Mouse (Mus musculus) gastrocnemius, postnatal 4 days (tissue): ENCODE results near the gene Ssh2. TPM values are rescaled to one million over a fixed set of nuclear protein-coding genes. Genes with fewer than 3 reads are reported as not detected.

Source experiments
- DNase-seq, 2 experiments: peaks; one replicate each; pipeline ENCODE4 v3.0.0; 2021 to 2022; ENCODE audit warnings: low spot score in 2 of 2, mixed read lengths in 2 of 2
- long read RNA-seq, 2 experiments: library from polyadenylated mRNA; stranded (forward); transcript quantifications; one replicate each; pipeline ENCODE4 v2.0.0; 2021
- total RNA-seq, 2 experiments: library from RNA; stranded (reverse); gene quantifications; 2 replicates each; pipeline ENCODE4 v1.2.3; 2021

Gene Ssh2
- total RNA-seq = 10 to 100 TPM; 29.1 to 35.9 TPM
- long read RNA-seq, experiment 1, partial matches to known transcripts = 0 of 8 reads
- long read RNA-seq, experiment 1, other reads (novel, unspliced or antisense) = 7 of 8 reads
- long read RNA-seq, experiment 2, partial matches to known transcripts = 2 of 4 reads
- long read RNA-seq, experiment 2, other reads (novel, unspliced or antisense) = 2 of 4 reads

DNA sequence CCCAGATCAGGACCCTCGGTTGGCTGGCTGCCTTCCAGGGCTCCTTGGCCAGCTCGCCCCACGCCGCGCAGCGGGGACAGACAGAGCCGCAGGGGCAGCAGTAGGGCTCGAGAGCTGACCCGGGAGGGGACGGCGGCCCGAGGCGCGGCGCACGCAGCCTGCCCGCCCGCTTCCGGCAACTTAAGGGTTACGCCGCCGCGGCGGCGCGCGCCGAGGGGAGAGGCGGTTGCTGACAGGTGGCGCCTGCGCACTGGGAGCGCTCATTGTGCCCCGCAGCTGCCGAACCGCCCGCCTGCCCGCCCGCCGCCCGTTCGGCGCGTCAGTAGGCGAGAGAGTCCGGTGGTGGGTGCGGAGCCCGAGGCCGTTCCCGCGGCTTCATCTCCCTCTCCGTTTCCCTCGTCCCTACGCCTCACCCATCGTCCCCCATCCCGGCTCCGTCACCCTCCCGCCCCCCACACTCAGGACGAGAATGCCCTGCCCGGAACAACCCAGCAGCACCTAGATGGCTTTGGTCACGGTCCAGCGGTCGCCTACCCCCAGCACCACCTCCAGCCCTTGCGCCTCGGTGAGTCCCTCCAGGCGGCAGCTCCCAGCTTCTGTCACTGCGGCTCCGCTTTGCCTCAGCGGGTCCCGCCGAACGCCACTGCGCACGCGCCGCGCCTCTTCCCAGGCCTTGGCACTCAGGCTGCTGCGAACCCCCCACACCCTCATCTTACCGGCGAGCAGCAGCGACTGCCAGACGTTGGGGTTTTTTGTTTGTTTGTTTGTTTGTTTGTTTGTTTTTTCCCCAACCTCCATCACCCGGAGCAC, at the start of gene Ssh2:
Gene Ssh2 (plus strand): TSS at position 337 of the 810 bp plus-strand sequence.
- peak; percentile 66 to 84 for DNase-seq

DNA sequence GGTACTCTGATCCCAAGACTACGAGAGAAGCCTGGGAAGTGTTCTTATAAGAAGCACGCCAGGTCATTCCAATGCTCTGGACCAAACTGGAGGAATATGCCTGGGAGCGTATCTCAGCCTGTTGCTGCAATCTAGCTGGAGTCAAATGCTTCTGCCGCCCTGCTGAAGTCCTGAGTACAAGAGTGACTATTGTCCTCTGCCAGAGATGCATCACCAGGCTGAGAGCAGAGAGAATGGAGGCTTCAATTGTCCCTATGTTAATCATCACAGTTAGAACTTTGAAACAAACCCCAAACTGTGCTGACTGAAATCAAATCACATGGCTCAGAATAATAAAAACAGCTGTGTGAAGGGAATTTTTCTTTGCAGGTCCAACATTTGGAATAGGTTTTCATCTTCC, 42.4 kb upstream of the Ssh2 start:
- no peak for DNase-seq

DNA sequence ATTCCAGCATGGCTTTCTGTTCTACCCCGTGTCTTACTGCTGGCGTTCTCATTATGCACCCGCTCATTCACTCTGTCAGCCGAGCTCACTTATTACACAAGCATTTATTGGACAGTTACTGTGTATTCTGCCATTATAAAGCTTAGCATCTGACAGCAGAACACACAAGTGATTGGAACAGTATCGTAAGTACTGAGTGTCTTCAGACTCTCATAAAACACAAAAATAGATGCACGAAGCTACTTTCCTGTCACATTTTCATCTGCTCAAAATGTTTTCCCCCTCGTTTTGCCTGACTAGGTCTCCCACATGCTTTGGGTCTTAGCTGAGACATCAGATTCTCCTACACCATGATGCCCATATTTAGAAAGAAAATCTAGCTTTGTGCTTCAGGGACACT, 41.6 kb upstream of the Ssh2 start:
- DNase-seq = no peak

DNA sequence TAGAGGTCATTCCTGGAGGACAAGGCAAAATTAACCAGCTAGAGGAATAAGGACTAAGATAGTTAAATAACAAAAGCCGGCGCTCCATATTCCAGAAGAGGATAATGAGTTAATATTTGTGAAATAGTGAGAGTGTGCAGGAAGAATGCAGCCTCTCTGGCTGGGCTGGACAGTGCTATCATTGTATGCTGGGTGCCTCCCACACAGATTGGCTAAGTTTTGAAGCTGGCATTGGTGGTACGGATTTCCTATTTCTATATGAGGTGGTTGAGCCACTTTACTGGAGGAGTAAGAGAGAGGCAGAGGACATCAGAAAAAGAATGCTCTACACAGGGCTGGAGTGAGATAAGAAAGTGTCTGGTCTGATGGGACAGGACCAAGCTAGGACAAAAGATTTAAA, 36.3 kb upstream of the Ssh2 start:
- DNase-seq = no peak

DNA sequence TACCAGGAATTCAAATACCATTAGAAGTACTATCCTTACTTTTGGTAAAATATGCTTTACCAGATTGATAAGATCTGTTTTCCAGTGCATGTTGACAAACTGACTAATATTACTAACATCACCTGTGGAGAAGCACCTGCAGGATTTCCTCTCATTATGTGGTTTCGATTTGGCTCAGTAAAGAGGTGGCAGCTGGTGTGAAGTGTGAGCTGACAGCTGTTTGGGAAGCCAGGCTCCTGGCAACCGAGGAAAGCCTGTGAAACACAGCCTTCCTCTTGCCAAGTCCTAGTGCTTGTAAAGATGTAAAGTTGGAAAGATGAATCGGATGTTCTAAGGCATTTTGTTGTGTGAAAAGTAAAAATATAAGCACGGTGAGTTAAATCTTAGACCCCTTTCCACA, 35.2 kb upstream of the Ssh2 start:
- DNase-seq = no peak

DNA sequence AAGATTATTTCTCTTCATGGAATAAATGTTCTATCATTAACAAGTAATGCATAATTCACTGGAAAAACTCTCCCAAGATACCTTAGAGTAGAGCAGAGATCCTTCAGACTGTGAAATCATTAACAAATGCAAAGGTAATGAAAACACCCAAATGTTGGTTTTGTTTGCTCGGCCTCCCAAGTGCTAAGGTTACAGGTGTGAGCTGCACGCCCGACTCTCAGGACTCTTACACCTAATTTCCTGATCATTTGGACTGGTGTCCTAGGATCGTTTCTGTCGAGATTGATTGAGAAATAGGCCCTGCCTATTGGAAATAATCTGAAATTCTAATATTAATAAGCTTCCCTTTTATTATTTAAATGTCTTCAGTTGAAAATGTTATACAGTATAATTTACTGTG, 34.6 kb upstream of the Ssh2 start:
- DNase-seq = no peak

DNA sequence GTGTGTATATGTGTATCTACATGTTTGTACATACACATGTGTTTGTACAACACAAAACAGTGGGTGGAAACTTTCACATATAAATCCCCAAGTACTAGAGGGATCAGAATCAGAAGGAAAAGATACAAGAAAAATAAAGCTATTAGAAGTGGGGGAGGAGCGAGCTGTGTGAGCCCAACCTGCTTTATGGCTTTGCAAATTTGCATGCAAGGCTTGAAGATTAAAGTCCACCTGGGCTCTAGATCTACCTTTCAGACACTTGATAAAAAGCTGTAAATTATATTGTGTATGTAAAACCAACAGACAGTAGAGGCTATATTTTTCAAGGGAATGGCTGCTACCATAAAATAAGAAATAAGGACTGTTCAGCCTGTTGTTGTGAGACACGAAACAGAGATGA, 34.0 kb upstream of the Ssh2 start:
- no peak for DNase-seq

DNA sequence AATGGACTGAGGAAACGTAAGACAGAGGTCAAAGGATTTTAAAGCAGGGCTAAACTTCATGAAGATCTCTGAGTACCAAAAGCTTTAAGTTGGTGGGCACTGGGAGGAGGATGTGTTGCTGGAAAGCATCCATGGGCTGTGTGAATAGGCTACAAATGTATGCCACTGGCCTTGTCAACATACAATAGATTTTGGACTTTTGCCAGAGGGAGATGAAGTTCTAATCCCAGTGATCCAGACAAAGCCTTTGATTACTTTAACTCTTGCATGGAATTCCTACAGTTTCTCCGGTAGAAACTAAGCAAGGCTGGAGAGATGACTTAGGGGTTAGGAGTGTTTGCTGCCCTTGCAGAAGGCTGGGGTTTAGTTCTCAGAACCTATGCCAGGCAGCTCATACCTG, 33.5 kb upstream of the Ssh2 start:
- DNase-seq = no peak

DNA sequence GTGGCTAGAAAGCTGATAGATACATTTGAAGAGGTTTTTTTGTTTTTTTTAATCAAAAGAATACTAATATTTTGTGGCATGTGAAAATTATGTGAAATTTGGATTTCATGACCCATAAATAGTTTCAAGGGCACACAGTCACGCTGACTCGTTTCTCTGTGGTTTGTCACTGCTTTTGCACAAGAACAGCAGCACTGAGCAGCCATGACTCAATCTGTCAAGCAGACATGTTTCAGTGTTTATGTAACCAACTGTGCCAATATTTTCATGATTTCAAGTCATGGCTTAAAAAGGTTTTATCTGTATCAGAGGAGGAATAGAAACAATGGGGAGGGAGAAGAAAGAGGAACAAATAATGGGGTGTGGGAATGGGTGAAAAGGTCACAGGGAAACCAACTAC, 31.2 kb upstream of the Ssh2 start:
- no peak for DNase-seq

DNA sequence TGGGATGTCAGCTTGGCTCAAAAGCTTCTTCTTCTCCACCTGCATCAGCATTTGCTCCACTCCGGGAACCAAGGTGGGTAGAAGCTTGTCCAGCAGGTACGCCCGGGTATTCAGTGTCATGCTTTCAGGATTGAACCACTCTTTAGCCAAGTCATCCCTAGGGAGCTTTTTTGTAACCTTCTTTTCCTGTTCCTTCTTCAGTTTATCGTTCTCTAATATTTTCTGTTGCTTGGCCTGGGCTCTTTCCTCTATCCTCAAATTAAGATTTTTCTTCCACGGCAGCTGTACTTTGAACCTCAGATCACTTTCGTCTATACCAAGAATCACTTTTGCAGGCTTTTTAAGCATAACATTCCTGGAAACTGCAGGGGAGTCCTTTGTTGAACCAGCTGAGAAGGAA, 27.2 kb upstream of the Ssh2 start, which contains the start of gene Efcab5:
Gene Efcab5 (minus strand): TSS at position 101 of the 400 bp plus-strand sequence.
- no peak for DNase-seq

DNA sequence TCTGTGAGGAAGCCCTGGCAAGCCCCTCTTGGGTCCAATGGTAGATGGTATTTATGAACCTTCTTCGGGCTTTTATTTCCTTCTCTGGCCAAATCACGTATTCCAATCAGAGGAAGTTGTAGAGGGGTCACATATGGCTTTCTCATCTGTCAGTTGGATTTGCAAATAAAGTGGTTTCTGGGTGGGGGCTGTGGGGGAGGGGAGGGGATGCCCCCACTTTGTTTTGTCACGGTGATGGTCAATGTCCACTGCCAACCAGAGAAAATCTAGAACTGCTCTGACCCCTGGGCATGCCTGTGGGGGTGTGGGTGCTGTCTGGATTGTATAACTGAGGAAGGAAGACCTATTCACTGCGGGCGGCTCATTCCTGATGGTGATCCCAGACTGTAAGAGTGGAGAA, 22.7 kb upstream of the Ssh2 start:
- DNase-seq = no peak

DNA sequence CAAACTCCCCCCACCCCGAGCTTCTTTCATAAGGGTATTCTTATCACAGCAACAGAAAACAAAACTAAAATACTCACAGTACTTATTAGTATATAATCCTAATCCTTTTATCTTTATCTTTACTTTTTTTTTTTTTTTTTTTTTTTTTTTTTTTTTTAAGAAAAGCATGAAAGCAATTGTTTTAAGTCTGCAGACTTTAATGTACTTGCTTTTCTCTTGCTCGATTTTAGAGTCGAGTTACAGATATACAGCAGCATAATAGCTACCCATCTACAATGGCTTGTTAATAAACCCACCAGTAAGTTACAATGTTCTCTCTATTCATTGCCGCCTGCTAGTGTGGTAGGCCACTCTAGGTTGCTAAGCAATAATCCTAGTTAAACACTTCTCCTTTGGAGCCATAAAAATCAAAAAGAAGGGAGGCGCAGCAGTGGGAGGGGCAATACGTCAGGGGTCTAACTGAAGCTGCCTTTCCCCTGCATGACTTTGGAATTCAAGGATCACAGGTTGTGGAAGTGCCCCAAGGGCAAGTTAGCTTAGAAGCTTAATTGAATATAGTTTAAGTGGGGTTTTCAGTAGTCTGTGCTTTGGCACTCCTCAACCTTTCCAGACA, 22.0 kb upstream of the Ssh2 start:
- DNase-seq = no peak

DNA sequence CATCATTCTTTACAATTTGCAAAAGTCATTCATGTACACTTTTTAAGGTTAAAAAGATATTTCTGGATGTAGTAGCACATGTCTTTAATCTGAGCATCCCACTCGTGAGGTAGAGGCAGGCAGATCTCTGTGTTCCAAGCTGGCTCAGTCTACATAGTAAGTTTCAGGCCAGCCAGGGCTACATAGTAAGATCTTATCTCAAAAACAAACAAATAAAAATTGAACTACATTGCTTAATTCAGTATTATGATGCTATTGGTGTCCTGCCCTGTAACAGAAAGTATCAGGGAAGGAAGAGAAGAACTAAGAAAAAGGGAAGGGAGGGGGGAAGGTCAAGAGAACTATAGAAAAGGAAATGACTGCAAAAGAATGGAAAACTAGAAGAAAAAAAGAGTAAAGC, 21.3 kb upstream of the Ssh2 start:
- DNase-seq = no peak

DNA sequence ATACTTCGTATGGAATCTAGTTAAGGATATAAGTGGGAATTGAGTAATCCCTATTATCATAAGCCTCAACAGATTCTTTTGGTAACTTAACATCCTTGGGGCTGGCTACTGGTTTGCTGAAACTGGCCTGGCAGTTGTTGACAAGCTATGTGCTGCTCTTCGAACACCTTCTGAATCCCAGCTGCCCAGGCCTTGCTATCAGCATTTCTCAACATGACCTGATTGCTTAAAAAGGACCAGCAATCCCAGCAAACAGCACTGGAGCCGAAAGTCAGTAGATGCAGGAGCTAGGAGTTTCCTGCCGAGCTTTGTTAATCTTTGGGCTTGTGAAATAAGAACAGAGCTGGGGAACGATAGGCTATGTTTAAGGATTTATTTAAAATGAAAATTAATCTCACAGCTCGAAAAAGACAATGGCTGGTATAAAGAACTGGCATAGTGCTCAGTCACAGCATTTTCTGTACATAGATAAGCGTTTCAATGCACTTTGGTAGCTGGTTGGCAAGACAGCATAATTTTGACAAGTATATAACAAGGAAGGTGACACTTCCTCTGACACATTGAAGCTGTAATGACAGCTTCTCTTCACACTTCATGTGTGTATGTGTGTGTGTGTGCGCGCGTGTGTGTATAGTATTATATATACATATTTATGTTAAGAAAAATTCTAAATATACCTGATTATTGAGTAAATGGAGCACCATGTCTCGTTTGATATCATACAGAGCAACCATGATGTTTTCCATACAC, 20.6 kb upstream of the Ssh2 start:
- DNase-seq = no peak

DNA sequence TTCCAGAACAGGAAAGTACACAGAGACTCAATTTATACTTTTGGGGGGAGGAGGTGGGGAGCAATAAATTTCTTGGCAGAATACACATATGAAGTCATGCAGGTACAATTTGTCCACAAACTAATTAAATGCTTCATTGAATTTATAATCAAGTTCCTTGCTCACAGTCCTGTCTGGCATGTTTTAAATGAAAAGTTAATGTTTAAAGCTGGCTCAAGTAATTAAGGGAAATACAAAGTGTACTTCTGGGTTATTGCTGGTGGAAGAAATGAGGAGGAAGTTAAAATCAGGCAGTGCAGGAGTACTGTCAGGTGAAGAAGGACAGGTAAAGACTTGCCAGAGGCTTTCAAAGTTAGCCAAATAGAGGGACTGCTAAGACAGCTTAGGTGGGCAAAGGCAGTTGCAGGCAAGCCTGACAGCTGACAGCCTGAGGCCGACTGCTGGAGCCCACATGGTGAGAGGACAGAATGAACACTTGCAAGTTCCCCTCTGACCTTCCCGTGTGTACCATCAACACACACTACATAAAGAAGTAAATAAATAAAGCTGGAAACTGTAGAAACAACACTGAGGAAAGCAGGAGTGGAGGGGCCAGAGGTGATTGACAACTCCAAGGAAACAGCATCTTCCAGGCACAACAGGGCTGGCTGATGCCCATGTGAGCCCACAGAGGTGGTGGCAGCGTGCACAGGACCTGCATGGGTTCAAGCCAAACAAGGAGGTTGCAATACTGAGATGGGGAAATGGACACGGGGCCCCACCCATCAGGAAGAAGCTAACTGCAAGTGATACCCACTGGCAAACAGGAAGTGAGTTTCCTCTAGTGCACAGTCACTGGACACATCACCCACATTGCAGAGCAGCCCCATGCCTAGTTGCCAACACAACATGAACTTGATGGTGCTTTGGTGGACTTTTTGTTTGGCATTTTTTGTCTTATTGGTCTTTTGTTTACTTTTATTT, 19.6 kb upstream of the Ssh2 start:
- no peak for DNase-seq

DNA sequence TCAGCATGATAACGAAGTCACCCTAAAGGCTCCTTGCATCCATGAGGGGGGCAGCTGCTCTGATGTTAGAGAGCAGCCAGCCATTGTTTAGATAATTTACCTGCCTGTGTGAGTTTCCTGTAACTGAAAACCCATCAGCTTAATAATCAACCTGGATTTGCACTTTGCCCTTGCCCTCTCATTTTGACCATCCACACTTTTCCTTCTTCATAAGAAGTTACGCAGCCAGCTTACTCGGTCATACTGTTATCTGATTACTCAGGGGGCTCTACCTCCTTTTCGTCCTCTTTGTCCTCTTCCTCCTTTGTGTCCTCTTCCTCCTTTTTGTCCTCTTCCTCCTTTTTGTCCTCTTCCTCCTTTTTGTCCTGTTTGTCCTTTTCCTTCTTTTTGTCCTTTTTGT, 16.5 kb upstream of the Ssh2 start:
- no peak for DNase-seq

DNA sequence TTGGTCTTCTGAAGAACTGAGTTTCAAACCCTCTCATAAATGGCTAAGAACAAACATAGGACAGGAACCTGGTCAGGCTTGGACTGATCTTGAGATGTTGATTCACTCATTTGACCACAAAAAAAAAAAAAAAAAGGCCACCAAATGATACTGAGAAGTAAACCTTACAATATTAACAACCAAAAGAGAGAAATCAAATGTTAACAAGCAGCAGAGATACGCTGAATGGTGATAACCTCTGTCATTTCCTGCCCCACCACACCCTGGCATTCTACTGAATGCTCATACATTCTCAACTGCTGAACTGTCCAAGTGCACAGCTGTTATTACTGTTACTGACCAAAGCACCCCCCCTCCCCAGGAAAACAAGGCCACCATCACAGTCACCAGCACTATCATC, 15.4 kb upstream of the Ssh2 start:
- DNase-seq = no peak

DNA sequence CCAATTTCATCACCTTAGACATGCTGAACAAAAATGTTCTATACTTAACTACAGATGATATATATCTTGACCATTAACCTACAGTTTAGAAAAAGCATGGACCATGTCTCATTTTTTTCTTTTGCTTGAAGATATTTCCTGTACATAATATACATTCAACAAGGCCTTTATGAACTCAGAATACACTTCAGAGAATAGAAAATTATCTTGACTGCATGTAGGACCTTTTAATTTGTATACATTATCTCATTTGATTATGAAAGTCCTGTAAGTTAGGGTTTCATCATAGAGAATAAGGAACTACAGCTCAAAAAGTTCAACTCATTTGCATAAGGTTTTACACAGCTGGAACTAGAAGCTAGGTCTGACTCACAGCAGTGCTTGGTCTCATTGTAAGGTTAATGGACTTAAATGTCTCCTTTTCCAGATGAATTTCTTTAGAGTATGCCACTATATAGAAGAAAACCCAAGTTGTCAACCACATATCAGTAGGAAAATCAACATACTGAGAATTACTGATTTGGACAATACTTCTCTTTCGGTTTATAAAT, 1.9 kb upstream of the Ssh2 start:
- DNase-seq = no peak

DNA sequence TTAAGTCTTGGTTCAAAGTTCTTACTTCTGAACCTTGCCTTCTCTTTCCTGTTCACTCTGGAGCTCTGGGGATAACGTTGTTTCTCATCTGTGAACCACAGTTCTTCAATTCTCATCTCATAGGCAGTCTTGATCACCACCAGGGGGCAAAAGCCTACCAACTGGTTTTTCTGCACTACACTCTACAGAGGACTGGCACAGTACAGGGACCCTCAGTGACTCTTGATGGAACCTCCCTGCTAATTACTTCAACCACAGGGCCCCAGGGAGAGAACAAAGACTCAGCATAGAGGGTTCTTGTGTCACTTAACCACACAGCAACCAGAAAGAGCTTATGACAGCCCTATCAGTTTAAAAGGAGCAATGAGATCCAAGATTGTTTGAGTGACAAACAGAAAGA, 1.3 kb upstream of the Ssh2 start:
- DNase-seq = peak in 1 of 2 experiments; percentile 50

DNA sequence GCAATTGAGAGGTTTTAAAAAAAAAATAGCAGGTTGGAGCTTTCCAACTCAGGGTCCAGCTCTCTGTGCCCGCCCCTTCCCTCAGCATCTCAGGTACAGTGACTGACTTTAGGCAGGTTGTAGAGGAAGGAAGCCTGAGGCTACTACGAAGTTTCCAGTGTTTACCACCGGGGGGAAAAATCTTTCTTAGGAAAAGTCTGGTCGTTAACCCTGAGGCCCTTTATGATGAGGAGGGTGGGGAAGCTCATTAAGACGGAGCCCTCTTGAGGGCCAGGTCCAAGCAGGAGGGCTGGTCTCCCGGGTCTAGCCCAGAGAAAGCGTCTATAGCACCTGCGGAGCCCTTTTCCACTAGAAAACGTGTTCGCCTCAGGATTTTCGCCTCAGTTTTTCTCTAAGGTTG, 604 bp upstream of the Ssh2 start:
- DNase-seq = no peak
